Mouse (Mus musculus): Measurements from ENCODE around the gene Aoah.

DNA sequence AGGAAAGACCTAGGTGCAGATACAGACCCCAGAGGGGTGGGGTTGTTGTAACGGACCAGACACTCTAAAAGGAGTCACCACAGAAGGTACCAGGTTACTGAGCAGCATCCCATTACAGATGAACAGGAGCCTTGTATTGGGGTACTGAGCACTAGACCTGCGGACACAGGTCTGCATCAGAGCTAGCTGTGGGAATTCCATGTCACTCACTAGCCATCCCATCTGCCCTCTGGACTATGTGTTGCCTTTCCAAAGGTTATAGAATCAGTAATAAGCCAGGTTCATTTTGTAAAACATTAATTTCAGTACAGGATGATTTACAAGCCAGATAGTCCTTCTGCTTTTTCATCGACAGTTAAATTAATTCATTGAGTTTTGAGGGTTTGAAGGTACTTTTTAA, 2.7 kb downstream of the Aoah start:
- TF ChIP-seq CTCF (IDR thresholded peaks at IDR 0.05; ENCODE audit: insufficient read depth, low read length) (no peak), POLR2A (IDR thresholded peaks at IDR 0.05; ENCODE audit: borderline replicate concordance, extremely low read depth, low read depth, low read length) (no peak)
